Mouse (Mus musculus): ENCODE results near the gene Atp6ap1. TPM values are rescaled to one million over a fixed set of nuclear protein-coding genes. Genes with fewer than 3 reads are reported as not detected.

Atp6ap1 gene
- 400 and 416 TPM in 2 replicates for total RNA-seq (2017)

GRCm38 (mm10) chrX:74296538-74297448 is at the start of gene Atp6ap1:
Atp6ap1 (plus strand) TSS chrX:74297097.
- ATAC-seq (ENCODE audit: extremely low read depth, insufficient number of reproducible peaks, low FRiP score, poor library complexity, severe bottlenecking) = peak; percentile 100

GRCm38 (mm10) chrX:74248651-74249050 is 48.2 kb upstream of the Atp6ap1 start:
- no peak for ATAC-seq (ENCODE audit: extremely low read depth, insufficient number of reproducible peaks, low FRiP score, poor library complexity, severe bottlenecking)

GRCm38 (mm10) chrX:74249615-74250014 is 47.3 kb upstream of the Atp6ap1 start, which contains the start of gene Flna:
Flna (minus strand) TSS chrX:74249820.
- ATAC-seq (ENCODE audit: extremely low read depth, insufficient number of reproducible peaks, low FRiP score, poor library complexity, severe bottlenecking) = no peak

GRCm38 (mm10) chrX:74254153-74254887 is 42.6 kb upstream of the Atp6ap1 start, which contains the start of gene Emd:
Emd (plus strand) TSS chrX:74254687.
- peak; percentile 97 for ATAC-seq (ENCODE audit: extremely low read depth, insufficient number of reproducible peaks, low FRiP score, poor library complexity, severe bottlenecking)

- ATAC-seq (ENCODE audit: extremely low read depth, insufficient number of reproducible peaks, low FRiP score, poor library complexity, severe bottlenecking) = peak; percentile 5; the same call in 1 of the 2 replicates
Observed at GRCm38 (mm10) chrX:74254888-74255565, 41.9 kb upstream of the Atp6ap1 start.

GRCm38 (mm10) chrX:74257746-74258145 is 39.2 kb upstream of the Atp6ap1 start:
- no peak for ATAC-seq (ENCODE audit: extremely low read depth, insufficient number of reproducible peaks, low FRiP score, poor library complexity, severe bottlenecking)

- no peak for ATAC-seq (ENCODE audit: extremely low read depth, insufficient number of reproducible peaks, low FRiP score, poor library complexity, severe bottlenecking)
Observed at GRCm38 (mm10) chrX:74269736-74270061, 27.2 kb upstream of the Atp6ap1 start.

- peak; percentile 96 for ATAC-seq (ENCODE audit: extremely low read depth, insufficient number of reproducible peaks, low FRiP score, poor library complexity, severe bottlenecking)
Observed at GRCm38 (mm10) chrX:74270062-74270901, 26.6 kb upstream of the Atp6ap1 start, which contains the start of gene Rpl10. Rpl10 (plus strand) TSS chrX:74270812.

- no peak for ATAC-seq (ENCODE audit: extremely low read depth, insufficient number of reproducible peaks, low FRiP score, poor library complexity, severe bottlenecking)
Observed at GRCm38 (mm10) chrX:74270902-74271551, 25.9 kb upstream of the Atp6ap1 start.

- ATAC-seq (ENCODE audit: extremely low read depth, insufficient number of reproducible peaks, low FRiP score, poor library complexity, severe bottlenecking) = no peak
Observed at GRCm38 (mm10) chrX:74273422-74274322, 23.2 kb upstream of the Atp6ap1 start.

- peak; percentile 44 for ATAC-seq (ENCODE audit: extremely low read depth, insufficient number of reproducible peaks, low FRiP score, poor library complexity, severe bottlenecking)
Observed at GRCm38 (mm10) chrX:74277916-74278315, 19.0 kb upstream of the Atp6ap1 start.

- no peak for ATAC-seq (ENCODE audit: extremely low read depth, insufficient number of reproducible peaks, low FRiP score, poor library complexity, severe bottlenecking)
Observed at GRCm38 (mm10) chrX:74281041-74281731, 15.7 kb upstream of the Atp6ap1 start.

GRCm38 (mm10) chrX:74281732-74282394 is 15.0 kb upstream of the Atp6ap1 start, which contains the start of the genes Taz and Dnase1l1:
Taz (plus strand) TSS chrX:74281912.
Dnase1l1 (minus strand) TSS chrX:74282337.
- peak; percentile 55 for ATAC-seq (ENCODE audit: extremely low read depth, insufficient number of reproducible peaks, low FRiP score, poor library complexity, severe bottlenecking)

GRCm38 (mm10) chrX:74282395-74283091 is 14.4 kb upstream of the Atp6ap1 start:
- peak; percentile 92 for ATAC-seq (ENCODE audit: extremely low read depth, insufficient number of reproducible peaks, low FRiP score, poor library complexity, severe bottlenecking)

- no peak for ATAC-seq (ENCODE audit: extremely low read depth, insufficient number of reproducible peaks, low FRiP score, poor library complexity, severe bottlenecking)
Observed at GRCm38 (mm10) chrX:74283092-74283437, 13.8 kb upstream of the Atp6ap1 start.
